Mouse (Mus musculus) frontal cortex, adult 2 months (tissue): ENCODE results near the gene Folr2. TPM values are rescaled to one million over a fixed set of nuclear protein-coding genes. Genes with fewer than 3 reads are reported as not detected.

Experiments used
- DNase-seq, 2 experiments: peaks; one replicate each; pipeline ENCODE4 v3.0.0; 2022; ENCODE audit warnings: low spot score in 1 of 2; ENCODE audit errors: extremely low spot score in 1 of 2
- polyA plus RNA-seq: library from polyadenylated mRNA; depleted of rRNA; stranded (reverse); fragments of >200 nt; gene quantifications from 2 replicates; pipeline ENCODE4 v1.2.3, GENCODE M21; 2012; rRNA removed

Gene Folr2
- polyA plus RNA-seq, 1 experiment: 2.3 TPM

DNA sequence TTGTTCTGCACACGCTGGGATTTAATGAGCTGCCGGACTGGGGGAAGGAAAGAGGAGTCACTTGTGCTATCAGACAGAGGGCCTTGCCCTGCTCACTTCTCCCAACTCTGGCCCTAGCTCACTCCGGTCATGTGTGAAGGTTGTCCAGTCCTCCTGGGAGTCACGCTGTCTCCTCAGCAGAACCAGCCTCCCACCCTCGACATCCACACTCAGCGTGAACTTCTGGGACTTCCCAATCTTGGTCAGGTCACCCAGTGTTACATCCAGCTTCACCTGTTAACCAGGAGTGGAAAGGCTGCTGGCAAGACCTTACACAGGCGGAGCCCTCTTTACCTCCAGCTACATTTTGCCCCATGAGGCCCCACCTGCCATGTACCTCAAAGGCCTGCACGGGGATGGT, 25.6 kb downstream of the Folr2 start:
- no peak for DNase-seq

DNA sequence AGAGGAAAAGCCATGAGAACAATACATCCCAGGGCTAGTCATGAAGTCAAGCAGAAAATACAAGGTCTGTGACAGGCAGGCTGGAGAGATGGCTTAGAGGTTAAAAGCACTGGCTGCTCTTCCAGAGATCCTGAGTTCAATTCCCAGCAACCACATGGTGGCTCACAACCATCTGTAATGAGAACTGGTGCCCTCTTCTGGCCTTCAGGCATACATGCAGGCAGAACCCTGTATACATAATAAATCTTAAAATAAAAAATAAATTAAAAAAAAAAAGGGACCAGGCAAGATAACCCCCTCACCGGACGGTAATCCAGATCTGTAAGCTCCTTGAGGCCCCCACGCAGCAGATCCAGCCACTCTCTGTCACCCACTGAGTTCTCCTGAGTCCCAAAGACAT, 26.6 kb downstream of the Folr2 start:
- no peak for DNase-seq

DNA sequence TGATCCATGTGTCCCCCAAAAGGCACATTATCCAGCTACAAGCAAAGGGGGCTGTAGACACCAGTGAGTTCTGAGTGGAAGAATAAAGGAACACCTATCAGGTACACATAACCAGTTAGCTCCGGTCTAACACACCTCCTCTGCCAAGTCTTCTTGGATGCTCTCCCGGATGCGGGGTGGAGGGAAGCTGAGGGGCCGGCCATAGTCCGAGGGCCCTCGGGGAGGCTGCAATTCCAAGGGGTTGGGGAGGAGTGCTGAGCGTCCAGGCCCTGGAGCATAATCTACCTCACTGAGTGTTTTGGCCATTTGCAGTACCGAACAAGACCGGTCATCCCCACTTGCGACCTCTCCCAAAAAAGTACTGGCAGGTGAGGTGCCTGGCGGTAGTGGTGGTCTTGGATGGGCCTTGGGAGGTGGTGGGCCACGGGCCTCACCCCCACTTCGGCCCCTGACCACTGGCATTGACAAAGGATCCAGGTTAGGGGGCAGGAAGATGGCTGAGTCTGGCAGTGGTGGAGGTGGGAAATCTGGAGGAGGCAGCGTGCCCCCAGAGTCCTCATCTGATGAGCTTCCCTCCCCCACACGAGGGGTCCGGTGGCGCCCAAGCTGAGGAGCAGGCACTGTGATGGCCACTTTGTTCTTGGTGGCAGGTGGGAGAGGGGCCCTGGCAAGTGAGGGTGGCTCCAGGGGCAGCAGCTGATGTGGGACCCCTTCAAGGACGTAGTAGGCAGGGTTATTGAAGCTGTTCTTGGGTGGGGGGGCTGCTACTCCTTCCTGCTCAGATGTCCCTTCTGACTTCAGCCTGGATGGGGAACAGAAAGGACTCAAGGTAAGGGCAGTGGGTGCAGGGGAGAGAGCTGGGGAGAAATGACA, 33.0 kb downstream of the Folr2 start:
- no peak for DNase-seq

DNA sequence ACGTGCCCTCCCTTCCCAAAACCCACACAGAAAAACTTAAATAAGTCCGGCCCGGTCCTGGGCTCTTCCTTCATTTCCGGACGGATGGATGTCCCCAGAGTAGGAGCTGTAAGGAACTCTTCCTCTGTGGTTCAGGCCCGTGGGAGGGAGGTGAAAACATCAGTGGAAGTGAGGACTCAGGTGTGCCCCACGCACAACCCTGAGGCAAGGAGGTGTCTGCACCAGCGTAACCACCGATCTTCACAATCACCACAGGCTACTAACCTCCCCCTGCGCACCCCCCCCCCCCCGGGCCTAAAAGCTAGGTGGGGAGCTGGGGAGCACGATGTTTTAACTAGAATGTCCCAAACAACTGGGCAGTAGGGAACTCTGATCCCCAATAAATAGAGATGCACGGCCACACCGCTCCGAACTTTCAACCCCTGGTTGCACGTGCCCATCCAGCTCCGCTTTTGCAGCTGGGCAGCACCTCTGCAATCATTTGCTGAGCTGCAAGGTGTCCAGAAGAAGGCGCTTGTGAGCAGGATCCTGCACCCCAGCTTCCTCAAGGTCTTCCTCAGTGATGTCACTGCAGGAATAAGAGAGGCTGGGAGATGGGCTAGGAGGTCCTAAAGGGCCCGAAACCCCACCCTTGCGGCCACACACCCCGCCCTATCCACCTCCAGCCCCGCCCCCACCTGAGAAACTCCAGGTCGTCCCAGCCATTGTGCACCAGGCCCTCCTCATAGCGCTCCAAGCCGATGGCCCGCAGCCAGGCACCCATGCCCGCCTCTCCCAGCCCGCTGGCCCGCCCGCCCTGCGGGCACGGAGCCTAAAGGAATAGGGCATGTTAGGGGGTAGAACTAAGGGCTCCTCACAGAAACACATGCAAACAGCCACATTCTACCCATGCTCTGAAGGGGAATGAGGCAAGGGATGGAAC, 33.9 kb downstream of the Folr2 start:
- no peak for DNase-seq

DNA sequence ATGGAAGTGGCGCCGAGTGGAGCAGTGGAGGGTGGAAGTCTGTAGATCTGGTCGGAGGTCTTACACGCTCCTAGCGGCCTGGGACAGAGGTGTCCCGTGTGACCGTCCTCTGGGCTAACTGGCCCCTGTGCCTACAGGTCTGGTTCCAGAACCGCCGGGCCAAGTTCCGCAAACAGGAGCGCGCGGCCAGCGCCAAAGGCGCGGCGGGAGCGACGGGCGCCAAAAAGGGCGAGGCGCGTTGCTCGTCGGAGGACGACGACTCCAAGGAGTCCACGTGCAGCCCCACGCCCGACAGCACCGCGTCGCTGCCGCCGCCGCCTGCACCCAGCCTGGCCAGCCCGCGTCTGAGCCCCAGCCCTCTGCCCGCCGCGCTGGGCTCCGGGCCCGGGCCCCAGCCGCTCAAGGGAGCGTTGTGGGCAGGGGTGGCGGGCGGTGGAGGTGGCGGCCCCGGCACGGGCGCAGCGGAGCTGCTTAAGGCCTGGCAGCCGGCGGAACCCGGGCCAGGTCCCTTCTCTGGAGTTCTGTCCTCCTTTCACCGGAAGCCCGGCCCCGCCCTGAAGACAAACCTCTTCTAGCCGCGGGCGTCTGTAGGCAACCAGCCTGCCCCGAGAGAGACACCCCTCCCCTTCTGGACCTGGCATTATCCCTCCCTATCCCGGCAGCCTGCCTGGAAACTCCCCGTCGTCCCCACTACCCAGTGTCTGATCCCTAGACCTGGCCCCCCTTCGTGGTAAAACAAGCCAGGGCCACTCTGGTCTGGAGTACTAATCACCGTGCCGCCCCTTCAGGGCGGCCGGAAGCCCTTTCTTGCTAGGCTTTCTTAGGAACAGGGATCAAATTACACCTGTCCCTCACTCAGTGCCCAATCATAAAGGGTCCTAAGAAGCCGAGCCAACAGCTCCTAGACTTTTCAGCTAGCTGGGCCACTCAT, 35.2 kb downstream of the Folr2 start:
- DNase-seq: no peak

DNA sequence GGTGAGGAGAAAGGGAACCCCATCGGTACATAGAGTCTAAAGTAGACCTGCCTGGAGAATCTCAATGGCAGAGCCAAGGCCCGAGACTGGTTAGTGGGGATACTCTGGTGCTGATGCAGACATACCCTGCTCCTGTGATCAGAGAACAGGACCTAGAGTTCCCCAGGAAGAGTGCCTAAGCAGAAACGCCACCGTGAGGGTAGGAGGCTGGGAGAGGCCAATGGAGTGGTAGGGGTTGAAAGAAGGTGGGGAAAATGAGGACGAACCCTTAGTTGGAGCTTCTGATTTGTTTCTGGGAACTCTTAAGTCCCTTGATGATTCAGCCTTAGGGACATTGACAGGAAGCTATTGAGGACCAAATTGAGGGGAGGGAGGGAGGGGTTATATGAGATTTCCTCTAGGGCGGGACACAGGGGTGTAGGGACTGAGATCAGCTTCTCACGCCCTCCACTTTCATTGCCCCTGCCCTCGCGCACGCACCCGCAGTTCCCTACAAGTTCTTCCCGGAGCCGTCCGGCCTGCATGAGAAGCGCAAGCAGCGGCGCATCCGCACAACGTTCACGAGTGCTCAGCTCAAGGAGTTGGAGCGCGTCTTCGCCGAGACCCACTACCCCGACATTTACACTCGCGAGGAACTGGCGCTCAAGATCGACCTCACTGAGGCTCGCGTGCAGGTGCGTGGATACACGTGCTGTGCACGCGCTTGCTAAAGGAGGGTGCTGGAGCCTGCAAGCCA, 36.5 kb downstream of the Folr2 start:
- no peak for DNase-seq

DNA sequence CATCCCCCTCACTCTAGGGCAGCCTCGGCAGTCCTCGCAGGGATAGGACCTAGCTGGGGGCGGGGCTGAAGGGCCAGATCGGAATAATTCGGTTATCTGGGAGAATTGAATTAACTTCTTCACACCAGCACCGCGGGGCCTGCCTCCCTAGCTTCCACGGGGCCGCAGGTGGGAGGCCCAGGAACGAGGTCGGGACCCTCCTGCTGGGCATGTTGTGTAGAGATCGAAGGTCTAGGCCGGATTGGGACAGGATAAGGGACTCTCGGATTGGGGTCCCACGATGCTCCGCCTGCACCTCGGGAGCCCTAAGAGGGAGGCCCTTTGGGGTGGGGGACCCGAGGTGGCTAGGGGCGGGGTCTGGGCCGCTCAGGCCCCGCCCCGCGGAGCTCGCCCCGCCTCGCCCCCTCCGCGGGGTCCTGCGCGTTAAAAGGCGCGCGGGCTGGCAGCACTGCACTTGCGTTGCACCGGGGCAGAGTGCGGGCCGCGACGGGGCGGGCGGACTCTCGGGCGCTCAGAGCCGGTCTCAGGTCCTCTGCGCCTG, 39.1 kb downstream of the Folr2 start, which contains the start of gene Phox2a:
Phox2a (plus strand) TSS at position 453 of the 541 bp plus-strand sequence.
- DNase-seq: no peak

Other genes starting within 250 kb of the Folr2 start
- gene Clpb, start 193.6 kb downstream of the Folr2 start, polyA plus RNA-seq: 36.3 and 45.7 TPM in 2 replicates
- not detected in 2 replicates for gene Phox2a, start 38.9 kb downstream of the Folr2 start, polyA plus RNA-seq
- gene Inppl1, start 19.0 kb downstream of the Folr2 start, polyA plus RNA-seq: 34.3 and 38.8 TPM in 2 replicates
- 60.4 and 69.4 TPM in 2 replicates for gene Anapc15, start 6.5 kb upstream of the Folr2 start, polyA plus RNA-seq
- 1.1 and 2.1 TPM in 2 replicates for gene Folr1, start 13.6 kb upstream of the Folr2 start, polyA plus RNA-seq
- gene Lamtor1, start 48.7 kb upstream of the Folr2 start, polyA plus RNA-seq: 186 and 205 TPM in 2 replicates
- 0.27 and 0.28 TPM in 2 replicates for gene Tomt, start 49.2 kb upstream of the Folr2 start, polyA plus RNA-seq
- gene Lrrc51, start 76.7 kb upstream of the Folr2 start, polyA plus RNA-seq: 12.3 and 12.8 TPM in 2 replicates
- gene Numa1, start 76.9 kb upstream of the Folr2 start, polyA plus RNA-seq: 65.6 and 68.8 TPM in 2 replicates
- gene Il18bp, start 161.5 kb upstream of the Folr2 start, polyA plus RNA-seq: 14.1 and 14.4 TPM in 2 replicates
- gene Rnf121, start 208.3 kb upstream of the Folr2 start, polyA plus RNA-seq: 56.4 and 67.1 TPM in 2 replicates
- 36.2 and 42.7 TPM in 2 replicates for gene Xndc1, start 208.3 kb upstream of the Folr2 start, polyA plus RNA-seq
- 3.9 and 4.3 TPM in 2 replicates for gene Xntrpc, start 208.5 kb upstream of the Folr2 start, polyA plus RNA-seq
- gene Trpc2, start 225.9 kb upstream of the Folr2 start, polyA plus RNA-seq: 1.8 and 2.0 TPM in 2 replicates
- gene Art1, start 244.5 kb upstream of the Folr2 start, polyA plus RNA-seq: 0.12 and 0.13 TPM in 2 replicates